Mouse (Mus musculus) hindbrain, embryonic 11.5 days (tissue): Measurements from ENCODE around the gene Eda. TPM values are rescaled to one million over a fixed set of nuclear protein-coding genes. Genes with fewer than 3 reads are reported as not detected.

Source experiments
- ATAC-seq: fragments of 200-750 bp; cut with Nextera tagmentation; 2 replicates; pipeline ENCODE4 v1.8.0; 2017; ENCODE audit warnings: mild to moderate bottlenecking, moderate TSS enrichment, moderate library complexity; ENCODE audit not compliant: low FRiP score
- DNase-seq: peaks from one replicate; pipeline ENCODE4 v3.0.0-alpha.2; 2015; ENCODE audit warnings: low spot score
- H3K27ac ChIP-seq: fragments of 300-500 bp; sonication (generic); 2 replicates; pipeline ENCODE4 v1.5.1; 2014; ENCODE audit warnings: mild to moderate bottlenecking, low read depth, low read length
- H3K27me3 ChIP-seq: fragments of 300-500 bp; sonication (generic); 2 replicates; pipeline ENCODE4 v1.6.1; 2014; ENCODE audit warnings: mild to moderate bottlenecking, low read length, moderate library complexity, mixed read lengths; ENCODE audit not compliant: control insufficient read depth, insufficient read depth
- H3K36me3 ChIP-seq: fragments of 300-500 bp; sonication (generic); 2 replicates; pipeline ENCODE4 v1.6.1; 2014; ENCODE audit warnings: mild to moderate bottlenecking, low read length, moderate library complexity, mixed read lengths; ENCODE audit not compliant: control insufficient read depth, insufficient read depth
- H3K4me1 ChIP-seq: fragments of 300-500 bp; sonication (generic); replicated peaks from 2 replicates; pipeline ENCODE4 v1.6.1; 2014; ENCODE audit warnings: low read length, mixed read lengths; ENCODE audit not compliant: control insufficient read depth, insufficient read depth
- H3K4me2 ChIP-seq: fragments of 300-500 bp; sonication (generic); replicated peaks from 2 replicates; pipeline ENCODE4 v1.6.1; 2014; ENCODE audit warnings: mild to moderate bottlenecking, low read depth, low read length
- H3K4me3 ChIP-seq: fragments of 300-500 bp; sonication (generic); 2 replicates; pipeline ENCODE4 v1.5.1; 2014; ENCODE audit warnings: low read depth, low read length
- H3K9ac ChIP-seq: fragments of 300-500 bp; sonication (generic); 2 replicates; pipeline ENCODE4 v1.6.1; 2014; ENCODE audit warnings: low read depth, low read length
- H3K9me3 ChIP-seq: fragments of 300-500 bp; sonication (generic); 2 replicates; pipeline ENCODE4 v1.6.1; 2016; ENCODE audit warnings: low read length; ENCODE audit not compliant: control insufficient read depth
- WGBS: fragments of 180-500 bp; shearing (Covaris S2); extraction: QIAGEN DNeasy Blood & Tissue Kit; methylation state at CpG from one replicate; pipeline ENCODE4 v1.1.7; 2014; 5-methylcytosine and 5-hydroxymethylcytosine counted together
- polyA plus RNA-seq: library from polyadenylated mRNA; unstranded; fragments of >200 nt; fragmentation: Nextera tagmentation; extraction: Ambion mirVana; gene quantifications from 2 replicates; pipeline ENCODE4 v1.2.1, GENCODE M21; 2014

Eda gene
- polyA plus RNA-seq, 1 experiment from 2014 or later = 1.9 TPM

DNA sequence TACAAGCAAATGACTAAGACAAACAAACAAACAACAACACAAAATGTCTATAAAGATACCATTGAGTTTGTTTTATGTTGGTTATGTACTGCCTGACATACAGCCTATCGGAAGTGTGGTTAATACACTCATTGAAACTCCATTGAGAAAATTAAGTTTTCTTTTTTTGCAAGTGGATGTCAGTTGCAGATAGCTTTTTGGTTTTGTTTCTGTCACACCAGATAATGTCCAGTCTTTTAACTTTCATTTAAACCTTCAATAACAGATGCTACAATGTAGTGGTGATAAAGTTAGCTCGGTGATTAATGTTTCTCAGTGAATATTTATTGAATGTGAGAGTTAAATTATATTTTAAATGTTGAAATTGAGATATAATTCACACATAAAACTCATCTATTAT lies 23.9 kb downstream of the Eda start:
- no peak overlapping the region for H3K9ac ChIP-seq
- WGBS = 92% methylated on average over 2 of the region's 2 CpGs
- no peaks in the 10 kb centered on the region for H3K27me3 ChIP-seq
- no peaks in the 10 kb centered on the region for H3K36me3 ChIP-seq
- H3K27ac ChIP-seq = no peak overlapping the region
- DNase-seq (no peak), ATAC-seq (no peak)
- H3K4me2 ChIP-seq = no peak overlapping the region
- H3K4me3 ChIP-seq = no peak overlapping the region
- no peaks in the 10 kb centered on the region for H3K9me3 ChIP-seq
- no peaks in the 10 kb centered on the region for H3K4me1 ChIP-seq

DNA sequence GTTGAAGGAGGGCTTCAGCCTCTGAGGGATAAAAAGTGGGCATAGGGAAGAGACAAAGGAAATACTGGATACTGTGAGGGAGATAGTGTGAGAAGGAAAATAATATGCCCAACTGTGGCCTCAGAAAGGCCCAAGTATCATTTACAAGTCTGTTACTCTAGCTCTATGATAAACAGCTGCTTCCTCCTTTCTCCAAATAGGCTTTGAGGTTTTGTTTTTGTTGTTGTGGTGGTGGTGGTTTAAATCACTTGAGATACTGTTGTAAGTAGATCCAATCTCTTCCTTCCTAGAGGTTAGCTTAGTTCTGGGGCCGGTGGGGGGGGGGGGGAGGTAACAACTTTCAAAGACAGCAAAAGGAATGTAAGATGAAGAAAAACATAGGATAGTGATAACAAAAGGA lies 143.0 kb downstream of the Eda start:
- Histone ChIP-seq H3K9ac (no peak overlapping the region), H3K36me3 (no peaks in the 10 kb centered on the region), H3K4me2 (no peak overlapping the region), H3K9me3 (no peaks in the 10 kb centered on the region), H3K27me3 (no peaks in the 10 kb centered on the region), H3K4me3 (no peak overlapping the region), H3K4me1 (no peaks in the 10 kb centered on the region), H3K27ac (no peak overlapping the region)
- no peak for ATAC-seq
- DNase-seq = no peak
- WGBS = 33% methylated on average over 1 of the region's 1 CpGs

DNA sequence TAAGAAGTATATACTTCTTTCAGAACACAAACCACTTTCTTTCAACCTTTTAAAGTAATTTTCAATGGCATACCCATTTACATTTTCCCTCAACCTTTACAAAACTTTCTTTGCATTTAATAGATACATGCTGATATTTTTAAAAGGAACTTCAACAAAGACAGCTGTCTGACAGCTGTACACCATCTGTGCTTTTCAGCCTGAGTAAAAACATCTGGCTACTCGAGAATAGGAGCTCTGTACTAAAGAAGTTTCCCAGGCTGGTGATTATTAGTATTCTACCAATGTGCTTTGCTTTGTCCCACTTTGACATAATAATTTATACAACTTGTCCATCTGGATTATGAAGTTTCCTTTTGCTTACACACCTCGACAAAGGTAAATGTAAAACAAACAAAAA lies 219.9 kb downstream of the Eda start:
- no peak overlapping the region for H3K4me3 ChIP-seq
- DNase-seq (no peak), ATAC-seq (no peak)
- H3K4me1 ChIP-seq = no peaks in the 10 kb centered on the region
- no peaks in the 10 kb centered on the region for H3K9me3 ChIP-seq
- WGBS = 49% methylated on average over 2 of the region's 2 CpGs
- no peaks in the 10 kb centered on the region for H3K36me3 ChIP-seq
- H3K9ac ChIP-seq = no peak overlapping the region
- H3K27ac ChIP-seq = no peak overlapping the region
- no peak overlapping the region for H3K4me2 ChIP-seq
- no peaks in the 10 kb centered on the region for H3K27me3 ChIP-seq

- H3K27ac ChIP-seq = no peak overlapping the region
- no peaks in the 10 kb centered on the region for H3K9me3 ChIP-seq
- no peak overlapping the region for H3K4me2 ChIP-seq
- DNase-seq (no peak), ATAC-seq (no peak)
- H3K4me1 ChIP-seq = no peaks in the 10 kb centered on the region
- no peaks in the 10 kb centered on the region for H3K36me3 ChIP-seq
- H3K4me3 ChIP-seq = no peak overlapping the region
- H3K27me3 ChIP-seq = no peaks in the 10 kb centered on the region
- H3K9ac ChIP-seq = no peak overlapping the region
Measured at GRCm38 (mm10) chrX:100313652-100314051, 338.2 kb downstream of the Eda start.

DNA sequence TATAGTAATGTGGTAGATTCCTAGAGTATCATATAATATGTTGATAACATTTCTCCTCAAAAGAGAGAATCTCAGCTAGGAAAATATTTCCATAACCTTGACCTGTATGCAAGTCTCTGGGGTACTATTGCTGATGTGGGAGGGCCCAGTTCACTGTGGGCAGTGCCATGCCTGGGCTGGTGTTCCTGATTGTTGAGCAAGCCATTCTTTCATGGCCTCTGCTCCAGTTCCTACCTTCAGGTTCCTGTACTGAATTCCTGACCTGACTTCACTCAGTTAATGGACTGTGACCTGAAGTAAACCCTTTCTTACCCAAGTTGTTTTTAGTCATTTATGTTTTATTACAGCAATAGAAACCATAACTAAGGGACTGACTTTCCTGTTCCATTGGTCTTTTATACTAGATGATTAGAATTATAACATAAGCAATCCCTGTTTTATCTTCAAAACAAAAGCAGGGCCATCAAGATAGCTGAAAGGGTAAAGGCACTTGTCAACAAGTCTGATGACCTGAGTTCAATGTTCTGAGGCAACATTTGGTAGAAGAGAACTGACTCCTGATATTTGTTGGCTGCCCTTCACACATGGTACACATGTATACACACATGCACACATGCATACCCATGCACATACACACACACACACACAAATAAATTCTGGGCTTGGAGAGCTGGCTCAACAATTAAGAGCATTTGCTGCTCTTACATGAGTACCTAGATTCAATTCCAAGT lies 338.9 kb downstream of the Eda start:
- Histone ChIP-seq H3K9me3 (no peaks in the 10 kb centered on the region), H3K4me1 (no peaks in the 10 kb centered on the region), H3K36me3 (no peaks in the 10 kb centered on the region), H3K27me3 (no peaks in the 10 kb centered on the region), H3K27ac (no peak overlapping the region), H3K4me3 (no peak overlapping the region), H3K9ac (no peak overlapping the region), H3K4me2 (no peak overlapping the region)
- DNase-seq = no peak
- ATAC-seq = no peak

DNA sequence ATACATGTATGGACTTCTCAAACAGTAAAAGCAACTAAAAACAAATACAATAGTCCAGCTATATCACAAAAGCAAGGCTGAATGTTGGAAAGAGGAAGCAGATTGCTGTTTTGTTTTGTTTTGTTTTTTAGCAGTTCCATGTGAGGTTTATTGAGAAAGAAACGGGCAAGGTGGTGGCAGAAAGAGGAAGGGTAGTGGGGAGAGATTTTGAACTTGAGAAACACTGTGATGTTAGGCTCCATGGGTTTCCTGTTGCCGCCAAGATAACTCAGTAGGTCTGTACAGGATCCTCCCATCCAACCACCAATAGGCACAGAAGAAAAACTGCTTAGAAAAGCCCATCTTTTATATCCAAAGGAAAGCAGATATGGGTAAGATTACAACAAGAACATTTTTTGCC lies 365.3 kb downstream of the Eda start:
- peaks cover 2% of the 10 kb centered on the region; the same call in 1 of the 2 replicates for H3K27me3 ChIP-seq
- no peak overlapping the region for H3K27ac ChIP-seq
- no peaks in the 10 kb centered on the region for H3K36me3 ChIP-seq
- no peak for ATAC-seq
- H3K4me3 ChIP-seq = no peak overlapping the region
- WGBS = 72% methylated on average over 2 of the region's 2 CpGs
- no peaks in the 10 kb centered on the region for H3K4me1 ChIP-seq
- H3K9me3 ChIP-seq = no peaks in the 10 kb centered on the region
- H3K9ac ChIP-seq = no peak overlapping the region
- no peak overlapping the region for H3K4me2 ChIP-seq
- no peak for DNase-seq

- H3K4me3 ChIP-seq = no peak overlapping the region
- WGBS = 88% methylated on average over 2 of the region's 2 CpGs
- ATAC-seq (no peak), DNase-seq (no peak)
- H3K9ac ChIP-seq = no peak overlapping the region
- no peak overlapping the region for H3K4me2 ChIP-seq
- H3K9me3 ChIP-seq = no peaks in the 10 kb centered on the region
- peaks cover 2% of the 10 kb centered on the region; the same call in 1 of the 2 replicates for H3K27me3 ChIP-seq
- H3K27ac ChIP-seq = no peak overlapping the region
- H3K36me3 ChIP-seq = no peaks in the 10 kb centered on the region
- H3K4me1 ChIP-seq = no peaks in the 10 kb centered on the region
Measured at GRCm38 (mm10) chrX:100344433-100344832, 369.0 kb downstream of the Eda start.

GRCm38 (mm10) chrX:100356974-100357373 lies 381.6 kb downstream of the Eda start:
- H3K9ac ChIP-seq = no peak overlapping the region
- H3K4me2 ChIP-seq = no peak overlapping the region
- no peaks in the 10 kb centered on the region for H3K9me3 ChIP-seq
- WGBS = 93% methylated on average over 2 of the region's 2 CpGs
- H3K4me1 ChIP-seq = no peaks in the 10 kb centered on the region
- no peak overlapping the region for H3K27ac ChIP-seq
- no peaks in the 10 kb centered on the region for H3K36me3 ChIP-seq
- DNase-seq = no peak
- no peak overlapping the region for H3K4me3 ChIP-seq
- H3K27me3 ChIP-seq = no peaks in the 10 kb centered on the region
- ATAC-seq = no peak

DNA sequence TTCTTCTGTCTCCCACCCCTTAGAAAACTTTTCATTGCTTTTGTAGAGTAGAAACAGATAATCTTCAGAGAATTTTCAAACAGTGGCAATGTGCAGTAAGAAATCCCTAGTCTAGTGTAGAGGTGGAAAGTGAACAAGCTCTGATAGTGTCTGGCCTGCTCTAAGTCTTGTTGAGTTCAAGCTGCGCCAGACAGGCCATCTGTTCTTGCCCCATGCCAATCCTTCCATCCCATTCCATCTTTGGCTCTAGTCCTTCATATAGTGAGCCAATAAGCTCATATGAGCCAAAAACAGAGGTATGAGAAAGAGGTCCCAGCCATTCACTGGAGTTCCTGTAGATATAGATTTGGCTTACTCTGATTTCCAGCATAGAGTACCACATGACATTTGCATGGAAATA lies 414.5 kb downstream of the Eda start:
- Histone ChIP-seq H3K9ac (no peak overlapping the region), H3K9me3 (no peaks in the 10 kb centered on the region), H3K4me2 (no peak overlapping the region), H3K4me3 (no peak overlapping the region), H3K27me3 (peaks cover 4% of the 10 kb centered on the region; the same call in 1 of the 2 replicates), H3K27ac (no peak overlapping the region), H3K36me3 (no peaks in the 10 kb centered on the region), H3K4me1 (no peaks in the 10 kb centered on the region)
- 79% methylated on average over 1 of the region's 1 CpGs for WGBS
- ATAC-seq (no peak), DNase-seq (no peak)
